Mouse (Mus musculus) stomach, postnatal 0 days (tissue): ENCODE measurements at regions not wholly inside any gene's neighbourhood (a gene's known extent, or its start where the extent isn't known, plus 50 kb on each side); places are given as distances from the start of the nearest gene placed in this dataset.

Source experiments
- CTCF ChIP-seq: IDR thresholded peaks from 2 replicates; pipeline ENCODE4 v1.5.1; 2016; ENCODE audit warnings: antibody characterized with exemption, low read depth, mild to moderate bottlenecking, moderate library complexity
- EP300 ChIP-seq: optimal IDR thresholded peaks from 2 replicates; pipeline ENCODE3; 2016; ENCODE audit warnings: antibody characterized with exemption

DNA sequence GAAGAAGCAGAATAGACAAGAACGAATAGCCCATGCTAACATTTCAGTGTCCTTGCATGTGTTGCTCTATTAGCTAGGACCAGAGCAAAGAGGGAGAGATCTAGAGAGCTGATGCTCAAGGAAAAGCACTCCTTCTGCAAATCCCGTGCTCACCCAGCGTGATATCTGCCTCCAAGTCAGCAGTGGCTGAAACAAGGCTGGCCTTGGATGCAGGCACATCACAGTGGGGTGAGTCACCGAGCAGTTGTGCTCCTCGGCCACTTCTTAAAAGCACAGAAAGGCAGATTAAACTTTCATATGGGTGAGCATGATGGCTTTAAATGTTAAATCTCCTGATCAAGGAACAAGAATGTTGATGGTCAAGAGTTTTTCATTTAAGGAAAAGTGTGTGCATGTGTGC, 82.3 kb upstream of the Htr2a start:
- TF ChIP-seq EP300 (no peak), CTCF (no peak)
